Mouse (Mus musculus) adrenal gland, postnatal 4 days (tissue): ENCODE data around the gene Rep15. TPM values are rescaled to one million over a fixed set of nuclear protein-coding genes. Genes with fewer than 3 reads are reported as not detected.

ENCODE experiments used
- total RNA-seq, 2 experiments: library from RNA; stranded (reverse); gene quantifications; 2 replicates each; pipeline ENCODE4 v1.2.3; 2021

Rep15 gene
- total RNA-seq, 2 experiments from 2014 or later, result 2.1 to 2.6 TPM

Other genes starting within 250 kb of the Rep15 start
- gene Arntl2, start 236.5 kb upstream of the Rep15 start, total RNA-seq, result 1 to 10 TPM; 3.6 to 3.7 TPM
- not detected for gene Smco2, start 182.5 kb upstream of the Rep15 start, total RNA-seq
- 100 to 1,000 TPM; 146 to 152 TPM for gene Ppfibp1, start 144.1 kb upstream of the Rep15 start, total RNA-seq
- not detected for gene 1700034J05Rik, start 78.2 kb upstream of the Rep15 start, total RNA-seq
- gene Mrps35, start 10.2 kb downstream of the Rep15 start, total RNA-seq, result 100 to 1,000 TPM; 105 to 109 TPM
- gene Mansc4, start 54.4 kb downstream of the Rep15 start, total RNA-seq, result 1 to 10 TPM in 1 of 2 experiments, under 1 TPM in 1; 0.93 to 1.1 TPM
- gene Klhl42, start 58.8 kb downstream of the Rep15 start, total RNA-seq, result 10 to 100 TPM; 26.6 to 27.2 TPM
- gene Pthlh, start 231.6 kb downstream of the Rep15 start, total RNA-seq, result 1 to 10 TPM in 1 of 2 experiments, under 1 TPM in 1; 0.45 to 1.0 TPM